Mouse (Mus musculus) ES-E14 (cell line): Measurements from ENCODE around the gene Mcat. TPM values are rescaled to one million over a fixed set of nuclear protein-coding genes. Genes with fewer than 3 reads are reported as not detected.

Source experiments
- DNase-seq: peaks from one replicate; pipeline ENCODE4 v3.0.0-alpha.2; 2013; ENCODE audit warnings: low read depth, low spot score
- H3K27ac ChIP-seq: 2 replicates; pipeline ENCODE4 v1.5.1; 2012; ENCODE audit warnings: low read depth, mild to moderate bottlenecking, low read length, moderate library complexity, mixed read lengths; ENCODE audit not compliant: poor library complexity, insufficient read depth, severe bottlenecking
- H3K36me3 ChIP-seq: 2 replicates; pipeline ENCODE4 v1.6.1; 2012; ENCODE audit warnings: mild to moderate bottlenecking, low read length, moderate library complexity, mixed read lengths; ENCODE audit not compliant: control insufficient read depth, poor library complexity, insufficient read depth, severe bottlenecking
- H3K4me1 ChIP-seq, 2 experiments: fragments of 150-350 bp in 1 of 2; sonication (generic) in 1 of 2; 2 replicates each; pipeline ENCODE4 v1.6.1; 2012; ENCODE audit warnings: low read length in 2 of 2, mild to moderate bottlenecking in 1 of 2, mixed read lengths in 1 of 2; ENCODE audit not compliant: control insufficient read depth in 2 of 2, insufficient read depth in 2 of 2, poor library complexity in 1 of 2
- H3K4me3 ChIP-seq, 2 experiments: fragments of 150-350 bp in 1 of 2; sonication (generic) in 1 of 2; 2 replicates each; pipeline ENCODE4 v1.5.1; 2012; ENCODE audit warnings: low read length in 2 of 2, low read depth in 1 of 2, mild to moderate bottlenecking in 1 of 2, mixed read lengths in 1 of 2; ENCODE audit not compliant: insufficient read depth in 1 of 2, poor library complexity in 1 of 2, severe bottlenecking in 1 of 2
- H3K9ac ChIP-seq: 2 replicates; pipeline ENCODE4 v1.6.1; 2012; ENCODE audit warnings: low read depth, mild to moderate bottlenecking, low read length, mixed read lengths; ENCODE audit not compliant: poor library complexity, insufficient read depth, severe bottlenecking
- H3K9me3 ChIP-seq: fragments of 150-350 bp; sonication (generic); 2 replicates; pipeline ENCODE4 v1.6.1; 2012; ENCODE audit warnings: low read depth, mild to moderate bottlenecking, low read length; ENCODE audit not compliant: control insufficient read depth, insufficient read depth
- CHD2 ChIP-seq: IDR thresholded peaks from 2 replicates; pipeline ENCODE4 v1.6.1; 2014; ENCODE audit warnings: mild to moderate bottlenecking, low read depth, low read length, inconsistent platforms
- HCFC1 ChIP-seq: IDR thresholded peaks from 2 replicates; pipeline ENCODE4 v1.6.1; 2012; ENCODE audit warnings: low read length, inconsistent platforms, borderline replicate concordance; ENCODE audit not compliant: insufficient read depth
- MAFK ChIP-seq: IDR thresholded peaks from 2 replicates; pipeline ENCODE4 v1.6.1; 2014; ENCODE audit warnings: mild to moderate bottlenecking, low read depth, low read length, inconsistent platforms; ENCODE audit not compliant: insufficient read depth
- ZC3H11A ChIP-seq: IDR thresholded peaks from 2 replicates; pipeline ENCODE4 v1.6.1; 2012; ENCODE audit warnings: low read depth, mild to moderate bottlenecking, inconsistent platforms, low read length, borderline replicate concordance
- ZNF384 ChIP-seq: IDR thresholded peaks from 2 replicates; pipeline ENCODE4 v1.6.1; 2012; ENCODE audit warnings: low read depth, low read length, inconsistent platforms
- in situ Hi-C, 2 experiments: fragments of 600-800 bp; cut with MboI; formaldehyde crosslinking; loops; one replicate each; pipeline ENCODE4 v1.15.1; 2025; ENCODE audit warnings: low sequenced_read_pairs in 2 of 2, inconsistent platforms in 1 of 2; ENCODE audit not compliant: unreplicated experiment in 2 of 2
- total RNA-seq: library from RNA; depleted of rRNA; stranded (reverse); fragments of 300-350 nt; gene quantifications from 2 replicates; pipeline ENCODE4 v1.2.3, GENCODE M21; 2012; rRNA removed

Gene Mcat
- 24.3 and 30.9 TPM in 2 replicates for total RNA-seq

GRCm38 (mm10) chr15:83563327-83563856 lies at the start of gene Mcat, which contains the start of gene Tspo:
Gene Mcat (minus strand): TSS chr15:83563787.
Gene Tspo (plus strand): TSS chr15:83563592.
- H3K36me3 ChIP-seq = no peaks in the 10 kb centered on the region
- H3K27ac ChIP-seq = peak within 1 kb of the TSS; percentile 27
- H3K4me1 ChIP-seq = peaks cover 2 to 23% of the 10 kb centered on the region in 2 experiments; a peak in 1 of 4 replicates
- in situ Hi-C loops = no loop called here
- no peak for DNase-seq
- peak within 1 kb of the TSS; percentile 49 for H3K9ac ChIP-seq
- no peak for TF ChIP-seq ZNF384
- TF ChIP-seq MAFK = no peak
- TF ChIP-seq HCFC1 = no peak
- TF ChIP-seq ZC3H11A = no peak
- no peak for TF ChIP-seq CHD2
- H3K4me3 ChIP-seq = peak within 1 kb of the TSS; percentile 55 to 62
- no peaks in the 10 kb centered on the region for H3K9me3 ChIP-seq

- Histone ChIP-seq H3K4me1 (no peaks in the 10 kb centered on the region), H3K9ac (no peak overlapping the region), H3K27ac (no peak overlapping the region), H3K4me3 (no peak overlapping the region), H3K9me3 (no peaks in the 10 kb centered on the region), H3K36me3 (no peaks in the 10 kb centered on the region)
- in situ Hi-C loops = no loop called here
- TF ChIP-seq ZNF384 (no peak), HCFC1 (no peak), ZC3H11A (no peak; the same call in 1 of the 2 replicates), MAFK (no peak), CHD2 (no peak)
- peak; percentile 55 for DNase-seq
These were observed 43.7 kb upstream of the Mcat start for GRCm38 (mm10) chr15:83607115-83607802.

GRCm38 (mm10) chr15:83606700-83607099 lies 43.1 kb upstream of the Mcat start:
- in situ Hi-C loops = no loop called here
- no peaks in the 10 kb centered on the region for H3K9me3 ChIP-seq
- no peak overlapping the region for H3K4me3 ChIP-seq
- no peak overlapping the region for H3K9ac ChIP-seq
- no peaks in the 10 kb centered on the region for H3K36me3 ChIP-seq
- no peaks in the 10 kb centered on the region for H3K4me1 ChIP-seq
- no peak for TF ChIP-seq CHD2
- TF ChIP-seq HCFC1 = no peak
- TF ChIP-seq ZNF384 = no peak
- no peak for TF ChIP-seq ZC3H11A
- TF ChIP-seq MAFK = no peak
- DNase-seq = no peak
- H3K27ac ChIP-seq = no peak overlapping the region

GRCm38 (mm10) chr15:83606216-83606615 lies 42.6 kb upstream of the Mcat start:
- Histone ChIP-seq H3K4me1 (no peaks in the 10 kb centered on the region), H3K9ac (no peak overlapping the region), H3K36me3 (no peaks in the 10 kb centered on the region), H3K9me3 (no peaks in the 10 kb centered on the region), H3K4me3 (no peak overlapping the region), H3K27ac (no peak overlapping the region)
- DNase-seq = no peak
- no peak for TF ChIP-seq MAFK
- no peak for TF ChIP-seq CHD2
- TF ChIP-seq ZC3H11A = no peak
- no peak for TF ChIP-seq HCFC1
- no peak for TF ChIP-seq ZNF384
- in situ Hi-C loops = no loop called here
